Mouse (Mus musculus) CH12.LX (cell line): Measurements from ENCODE around the gene Prpf19. TPM values are rescaled to one million over a fixed set of nuclear protein-coding genes. Genes with fewer than 3 reads are reported as not detected.

Source experiments
- DNase-seq: peaks from one replicate; pipeline ENCODE4 v3.0.0-alpha.2; 2013; ENCODE audit errors: extremely low read depth
- H3K27ac ChIP-seq: 2 replicates; pipeline ENCODE4 v1.5.1; 2012; ENCODE audit warnings: low read depth, mild to moderate bottlenecking, control low read depth, moderate library complexity; ENCODE audit not compliant: insufficient read depth
- H3K27me3 ChIP-seq: replicated peaks from 2 replicates; pipeline ENCODE3; 2012; ENCODE audit warnings: inconsistent platforms
- H3K36me3 ChIP-seq, 2 experiments: replicated peaks in 1 of 2; 2 replicates each; pipeline versions ENCODE3 to v1.6.1; 2012; ENCODE audit warnings: inconsistent platforms in 1 of 2, low read length in 1 of 2, mild to moderate bottlenecking in 1 of 2, mixed read lengths in 1 of 2, moderate library complexity in 1 of 2; ENCODE audit not compliant: control insufficient read depth in 1 of 2, insufficient read depth in 1 of 2
- H3K4me1 ChIP-seq, 2 experiments: 2 replicates each; pipeline ENCODE4 v1.6.1; 2012; ENCODE audit warnings: inconsistent platforms in 1 of 2, moderate library complexity in 1 of 2; ENCODE audit not compliant: insufficient read depth in 2 of 2, control insufficient read depth in 1 of 2
- H3K4me2 ChIP-seq: 2 replicates; pipeline ENCODE4 v1.6.1; 2012; ENCODE audit warnings: low read depth, mild to moderate bottlenecking, control low read depth; ENCODE audit not compliant: poor library complexity, insufficient read depth, severe bottlenecking
- H3K4me3 ChIP-seq, 3 experiments: fragments of 150-350 bp in 1 of 3; sonication (generic) in 1 of 3; replicated peaks in 1 of 3; 2 replicates each; pipeline versions ENCODE3 to v1.5.1; 2011 to 2012; ENCODE audit warnings: low read depth in 2 of 3, low read length in 2 of 3, mild to moderate bottlenecking in 2 of 3, moderate library complexity in 2 of 3, control low read depth in 1 of 3, improper control_type of control experiment in 1 of 3, inconsistent platforms in 1 of 3, mixed read lengths in 1 of 3; ENCODE audit not compliant: poor library complexity in 1 of 3
- H3K79me2 ChIP-seq: replicated peaks from 2 replicates; pipeline ENCODE4 v1.6.1; 2012; ENCODE audit warnings: mild to moderate bottlenecking, moderate library complexity; ENCODE audit not compliant: control insufficient read depth, poor library complexity, insufficient read depth, severe bottlenecking; ENCODE audit errors: extremely low read depth
- H3K9ac ChIP-seq: 2 replicates; pipeline ENCODE4 v1.6.1; 2012; ENCODE audit warnings: low read depth, mild to moderate bottlenecking, control low read depth, moderate library complexity; ENCODE audit not compliant: insufficient read depth
- H3K9me3 ChIP-seq: replicated peaks from 2 replicates; pipeline ENCODE3; 2012; ENCODE audit warnings: low read length, inconsistent platforms, mixed read lengths
- BHLHE40 ChIP-seq: IDR thresholded peaks from 2 replicates; pipeline ENCODE4 v1.6.1; 2011; ENCODE audit warnings: mild to moderate bottlenecking, low read depth, low read length, improper control_type of control experiment
- ELF1 ChIP-seq: IDR thresholded peaks from 2 replicates; pipeline ENCODE4 v1.6.1; 2014; ENCODE audit warnings: low read depth, mild to moderate bottlenecking, inconsistent platforms, low read length, improper control_type of control experiment
- HCFC1 ChIP-seq: IDR thresholded peaks from 2 replicates; pipeline ENCODE4 v1.6.1; 2012; ENCODE audit warnings: low read depth, mild to moderate bottlenecking, inconsistent platforms, low read length, improper control_type of control experiment
- IRF4 ChIP-seq: IDR thresholded peaks from 2 replicates; pipeline ENCODE4 v1.6.1; 2014; ENCODE audit warnings: low read depth, mild to moderate bottlenecking, inconsistent platforms, low read length, improper control_type of control experiment
- JUN ChIP-seq: IDR thresholded peaks from 2 replicates; pipeline ENCODE4 v1.6.1; 2011; ENCODE audit warnings: low read depth, mild to moderate bottlenecking, low read length, improper control_type of control experiment, moderate library complexity; ENCODE audit not compliant: insufficient read depth
- JUND ChIP-seq: conservative IDR thresholded peaks from 2 replicates; pipeline ENCODE4 v1.6.1; 2011; ENCODE audit warnings: low read depth, low read length, improper control_type of control experiment
- KAT2A ChIP-seq: IDR thresholded peaks from 2 replicates; pipeline ENCODE4 v1.6.1; 2012; ENCODE audit warnings: low read length, improper control_type of control experiment, inconsistent platforms; ENCODE audit not compliant: insufficient replicate concordance
- MAFK ChIP-seq: IDR thresholded peaks from 2 replicates; pipeline ENCODE4 v1.6.1; 2011; ENCODE audit warnings: low read length, improper control_type of control experiment; ENCODE audit not compliant: insufficient replicate concordance
- MAX ChIP-seq: IDR thresholded peaks from 2 replicates; pipeline ENCODE4 v1.6.1; 2011; ENCODE audit warnings: low read length, improper control_type of control experiment
- MXI1 ChIP-seq: IDR thresholded peaks from 2 replicates; pipeline ENCODE4 v1.6.1; 2011; ENCODE audit warnings: mild to moderate bottlenecking, low read depth, low read length, improper control_type of control experiment
- NELFE ChIP-seq: IDR thresholded peaks from 2 replicates; pipeline ENCODE4 v1.6.1; 2011; ENCODE audit warnings: low read depth, low read length, improper control_type of control experiment
- POLR2A ChIP-seq: IDR thresholded peaks from 2 replicates; pipeline ENCODE4 v1.6.1; 2011; ENCODE audit warnings: low read depth, mild to moderate bottlenecking, improper control_type of control experiment, low read length
- POLR2AphosphoS2 ChIP-seq: IDR thresholded peaks from 2 replicates; pipeline ENCODE4 v1.6.1; 2011; ENCODE audit warnings: low read depth, low read length, improper control_type of control experiment
- SIN3A ChIP-seq: IDR thresholded peaks from 2 replicates; pipeline ENCODE4 v1.6.1; 2012; ENCODE audit warnings: low read length, improper control_type of control experiment, inconsistent platforms
- SMC3 ChIP-seq: IDR thresholded peaks from 2 replicates; pipeline ENCODE4 v1.6.1; 2011; ENCODE audit warnings: low read depth, low read length, improper control_type of control experiment
- TCF12 ChIP-seq: IDR thresholded peaks from 2 replicates; pipeline ENCODE4 v1.6.1; 2014; ENCODE audit warnings: low read depth, mild to moderate bottlenecking, inconsistent platforms, low read length, improper control_type of control experiment
- UBTF ChIP-seq: IDR thresholded peaks from 2 replicates; pipeline ENCODE4 v1.6.1; 2012; ENCODE audit warnings: low read depth, mild to moderate bottlenecking, inconsistent platforms, low read length, improper control_type of control experiment, moderate library complexity
- ZKSCAN1 ChIP-seq: IDR thresholded peaks from 2 replicates; pipeline ENCODE4 v1.6.1; 2012; ENCODE audit warnings: low read depth, inconsistent platforms, low read length, improper control_type of control experiment, borderline replicate concordance
- ZMIZ1 ChIP-seq: IDR thresholded peaks from 2 replicates; pipeline ENCODE4 v1.6.1; 2012; ENCODE audit warnings: low read depth, mild to moderate bottlenecking, inconsistent platforms, low read length, improper control_type of control experiment
- dilution Hi-C: fragments of 300-500 bp; cut with MboI; formaldehyde crosslinking; loops from 2 replicates; pipeline ENCODE4 v1.14.3; 2020; ENCODE audit warnings: low sequenced_read_pairs; ENCODE audit not compliant: extremely low pct_unique_long_range_greater_than_20kb, extremely low pct_ligation_motif_present
- in situ Hi-C: fragments of 300-500 bp; cut with MboI; formaldehyde crosslinking; loops from 3 replicates; pipeline ENCODE4 v1.14.3; 2019; ENCODE audit warnings: low sequenced_read_pairs, low pct_ligation_motif_present, low pct_unique_long_range_greater_than_20kb, mixed read lengths
- polyA plus RNA-seq: library from polyadenylated mRNA; unstranded; fragments of >175 nt; gene quantifications from 2 replicates; pipeline ENCODE4 v1.2.1, GENCODE M21; 2012; ENCODE audit warnings: low read depth; ENCODE audit not compliant: insufficient read length
- total RNA-seq, 2 experiments: library from RNA; depleted of rRNA; stranded (reverse); fragments of 300-350 nt in 1 of 2; fragments of >200 nt in 1 of 2; gene quantifications; 2 replicates each; pipeline ENCODE4 v1.2.3; 2012 to 2014

Gene Prpf19
- total and polyA plus RNA-seq, 3 experiments, result 115 to 357 (median 355) TPM

DNA sequence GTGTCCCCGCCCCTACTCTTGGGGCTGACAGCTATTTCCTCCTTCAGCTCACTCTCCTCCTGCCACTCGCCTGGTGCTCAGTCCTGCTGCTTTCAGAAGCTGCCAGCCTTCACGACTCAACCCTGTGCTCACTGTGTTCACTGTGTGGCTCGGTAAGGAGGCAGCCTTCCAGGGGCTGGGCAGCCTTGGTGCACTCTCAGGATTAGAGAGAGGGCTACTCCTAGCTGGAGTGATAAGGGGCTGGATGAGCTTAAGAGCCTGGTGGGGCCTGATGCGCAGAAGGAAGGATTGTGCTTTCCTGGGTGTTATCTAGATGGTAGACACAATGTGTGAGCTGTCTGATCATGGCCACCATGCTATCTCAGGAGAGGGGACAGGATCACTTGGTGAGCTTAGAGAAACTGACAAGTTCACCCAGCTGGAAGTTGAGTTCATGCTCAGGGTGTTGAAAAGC lies 42.1 kb downstream of the Prpf19 start, which contains the start of gene Ptgdr2:
TSS of gene Ptgdr2 (plus strand) at position 51 of the 454 bp plus-strand sequence.
- DNase-seq, result no peak
- dilution Hi-C loops, result no loop called here
- H3K4me2 ChIP-seq, result no peak within 1 kb of the TSS

GRCm38 (mm10) chr19:10938771-10939170 lies 43.7 kb downstream of the Prpf19 start:
- dilution Hi-C loops, result no loop called here
- in situ Hi-C loops, result no loop called here

More for the DNA sequence above, 42.1 kb downstream of the Prpf19 start, which contains the start of gene Ptgdr2:
- H3K4me1 ChIP-seq, result no peaks in the 10 kb centered on the region
- TF ChIP-seq ELF1, result no peak
- TF ChIP-seq KAT2A, result no peak
- TF ChIP-seq MXI1, result no peak
- TF ChIP-seq, all 38 proteins: peak for 0
- H3K36me3 ChIP-seq, result peaks cover 20 to 24% of the 10 kb centered on the region in 2 experiments
- no peak within 1 kb of the TSS for H3K27ac ChIP-seq
- H3K27me3 ChIP-seq, result peaks cover 2% of the 10 kb centered on the region
- H3K4me3 ChIP-seq, result no peak within 1 kb of the TSS
- in situ Hi-C loops, result no loop called here
- H3K9ac ChIP-seq, result no peak within 1 kb of the TSS
- no peaks in the 10 kb centered on the region for H3K79me2 ChIP-seq
- peaks cover 7% of the 10 kb centered on the region for H3K9me3 ChIP-seq

GRCm38 (mm10) chr19:10940097-10940800 lies 45.2 kb downstream of the Prpf19 start:
- Histone ChIP-seq H3K9ac (no peak overlapping the region), H3K79me2 (no peaks in the 10 kb centered on the region; the same call in 1 of the 2 replicates), H3K27ac (no peak overlapping the region), H3K9me3 (peaks cover 7% of the 10 kb centered on the region), H3K4me1 (peaks cover 12 to 21% of the 10 kb centered on the region in 2 experiments), H3K4me2 (no peak overlapping the region), H3K36me3 (peaks cover 50 to 55% of the 10 kb centered on the region in 2 experiments), H3K4me3 (no peak overlapping the region), H3K27me3 (no peaks in the 10 kb centered on the region)
- dilution Hi-C loops (no loop called here), in situ Hi-C loops (no loop called here)
- TF ChIP-seq ELF1, result no peak
- no peak for TF ChIP-seq POLR2A
- TF ChIP-seq UBTF, result no peak
- no peak for TF ChIP-seq MAX
- TF ChIP-seq IRF4, result no peak
- no peak for DNase-seq

More at GRCm38 (mm10) chr19:10938771-10939170, 43.7 kb downstream of the Prpf19 start:
- no peak overlapping the region for H3K4me2 ChIP-seq
- TF ChIP-seq BHLHE40 (no peak), IRF4 (no peak), POLR2A (no peak), JUND (no peak), NELFE (no peak), ZKSCAN1 (no peak), SMC3 (no peak), SIN3A (no peak), ZMIZ1 (no peak), MAFK (no peak), JUN (no peak), TCF12 (no peak), HCFC1 (no peak), MAX (no peak), POLR2AphosphoS2 (no peak)
- H3K36me3 ChIP-seq, result peaks cover 35 to 40% of the 10 kb centered on the region in 2 experiments
- no peak overlapping the region for H3K9ac ChIP-seq
- peaks cover 7% of the 10 kb centered on the region for H3K9me3 ChIP-seq
- peaks cover 2% of the 10 kb centered on the region for H3K27me3 ChIP-seq
- H3K79me2 ChIP-seq, result no peaks in the 10 kb centered on the region; the same call in 1 of the 2 replicates
- H3K4me3 ChIP-seq, result no peak overlapping the region
- H3K27ac ChIP-seq, result no peak overlapping the region
- peaks cover 0 to 6% of the 10 kb centered on the region in 2 experiments; a peak in 2 of 4 replicates for H3K4me1 ChIP-seq
- no peak for DNase-seq
